Mouse (Mus musculus) kidney, postnatal 14 days (tissue): ENCODE results near the gene Ankzf1.

ENCODE experiments used
- DNase-seq: peaks from one replicate; pipeline ENCODE4 v3.0.0; 2022; ENCODE audit warnings: mixed read lengths

Ankzf1 gene

GRCm38 (mm10) chr1:75191622-75192402 lies at the start of gene Ankzf1, which contains the start of gene Atg9a:
TSS of gene Ankzf1 (plus strand) at chr1:75192151.
TSS of gene Atg9a (minus strand) at chr1:75192196.
- peak; percentile 97 for DNase-seq

GRCm38 (mm10) chr1:75142301-75143261 lies 49.4 kb upstream of the Ankzf1 start, which contains the start of the genes Cnppd1 and Retreg2:
TSS of gene Cnppd1 (minus strand) at chr1:75142711.
TSS of gene Retreg2 (plus strand) at chr1:75142778.
- DNase-seq, result peak; percentile 98

GRCm38 (mm10) chr1:75145589-75145988 lies 46.4 kb upstream of the Ankzf1 start:
- no peak for DNase-seq

GRCm38 (mm10) chr1:75147411-75148135 lies 44.4 kb upstream of the Ankzf1 start:
- peak; percentile 46 for DNase-seq

- no peak for DNase-seq
These were observed 43.2 kb upstream of the Ankzf1 start for GRCm38 (mm10) chr1:75148727-75149126.

GRCm38 (mm10) chr1:75155837-75156236 lies 36.1 kb upstream of the Ankzf1 start:
- DNase-seq, result no peak

GRCm38 (mm10) chr1:75158990-75159389 lies 33.0 kb upstream of the Ankzf1 start:
- no peak for DNase-seq

GRCm38 (mm10) chr1:75159540-75160255 lies 32.3 kb upstream of the Ankzf1 start:
- DNase-seq, result no peak

GRCm38 (mm10) chr1:75160256-75160617 lies 31.7 kb upstream of the Ankzf1 start:
- DNase-seq, result no peak

- no peak for DNase-seq
These were observed 23.9 kb upstream of the Ankzf1 start for GRCm38 (mm10) chr1:75168093-75168471.

GRCm38 (mm10) chr1:75168472-75169464 lies 23.2 kb upstream of the Ankzf1 start, which contains the start of gene Zfand2b:
TSS of gene Zfand2b (plus strand) at chr1:75168646.
- peak; percentile 97 for DNase-seq

- peak; percentile 62 for DNase-seq
These were observed 12.4 kb upstream of the Ankzf1 start for GRCm38 (mm10) chr1:75179334-75180104.

GRCm38 (mm10) chr1:75180105-75180590 lies 11.8 kb upstream of the Ankzf1 start, which contains the start of gene Abcb6:
TSS of gene Abcb6 (minus strand) at chr1:75180392.
- DNase-seq, result peak; percentile 94

GRCm38 (mm10) chr1:75180741-75181140 lies 11.2 kb upstream of the Ankzf1 start:
- no peak for DNase-seq

GRCm38 (mm10) chr1:75181377-75181870 lies 10.5 kb upstream of the Ankzf1 start:
- no peak for DNase-seq

GRCm38 (mm10) chr1:75182160-75182559 lies 9.8 kb upstream of the Ankzf1 start:
- no peak for DNase-seq

- no peak for DNase-seq
These were observed 6.5 kb upstream of the Ankzf1 start for GRCm38 (mm10) chr1:75185495-75185894.

- no peak for DNase-seq
These were observed 4.8 kb upstream of the Ankzf1 start for GRCm38 (mm10) chr1:75187126-75187525.

- DNase-seq, result no peak
These were observed 4.0 kb upstream of the Ankzf1 start for GRCm38 (mm10) chr1:75187914-75188483.
